Mouse (Mus musculus) forebrain, embryonic 13.5 days (tissue): Measurements from ENCODE around the gene Vti1a. TPM values are rescaled to one million over a fixed set of nuclear protein-coding genes. Genes with fewer than 3 reads are reported as not detected.

Experiments
- ATAC-seq: fragments of 200-750 bp; cut with Nextera tagmentation; 2 replicates; pipeline ENCODE4 v1.8.0; 2017
- H3K27ac ChIP-seq: fragments of 300-500 bp; sonication (generic); 2 replicates; pipeline ENCODE4 v1.5.1; 2015; ENCODE audit warnings: inconsistent platforms, mild to moderate bottlenecking, moderate library complexity
- H3K27me3 ChIP-seq: fragments of 300-500 bp; sonication (generic); 2 replicates; pipeline ENCODE4 v1.6.1; 2015; ENCODE audit warnings: mild to moderate bottlenecking, inconsistent platforms
- H3K36me3 ChIP-seq: fragments of 300-500 bp; sonication (generic); 2 replicates; pipeline ENCODE4 v1.6.1; 2015; ENCODE audit warnings: mild to moderate bottlenecking, inconsistent platforms; ENCODE audit not compliant: poor library complexity, severe bottlenecking
- H3K4me1 ChIP-seq: fragments of 300-500 bp; sonication (generic); 2 replicates; pipeline ENCODE4 v1.6.1; 2015; ENCODE audit warnings: inconsistent platforms
- H3K4me2 ChIP-seq: fragments of 300-500 bp; sonication (generic); 2 replicates; pipeline ENCODE4 v1.6.1; 2015; ENCODE audit warnings: inconsistent platforms, mild to moderate bottlenecking, moderate library complexity
- H3K4me3 ChIP-seq: fragments of 300-500 bp; sonication (generic); 2 replicates; pipeline ENCODE4 v1.5.1; 2015; ENCODE audit warnings: mild to moderate bottlenecking, inconsistent platforms
- H3K9ac ChIP-seq: fragments of 300-500 bp; sonication (generic); 2 replicates; pipeline ENCODE4 v1.6.1; 2015; ENCODE audit warnings: mild to moderate bottlenecking, inconsistent platforms
- H3K9me3 ChIP-seq: fragments of 300-500 bp; sonication (generic); replicated peaks from 2 replicates; pipeline ENCODE4 v1.6.1; 2016; ENCODE audit warnings: inconsistent platforms
- WGBS: fragments of 180-500 bp; shearing (Covaris S2); methylation state at CpG from one replicate; pipeline ENCODE4 v1.1.7; 2015; 5-methylcytosine and 5-hydroxymethylcytosine counted together
- polyA plus RNA-seq: library from polyadenylated mRNA; unstranded; fragments of >200 nt; fragmentation: Nextera tagmentation; extraction: Ambion mirVana; gene quantifications from 2 replicates; pipeline ENCODE4 v1.2.1, GENCODE M21; 2015

Vti1a gene
- polyA plus RNA-seq, 1 experiment from 2014 or later, result 25.8 TPM

GRCm38 (mm10) chr19:55340521-55340920 is 24.4 kb downstream of the Vti1a start:
- Histone ChIP-seq H3K4me2 (no peak overlapping the region), H3K27ac (no peak overlapping the region), H3K4me1 (peaks cover 6% of the 10 kb centered on the region; the same call in 1 of the 2 replicates), H3K4me3 (no peak overlapping the region), H3K36me3 (no peaks in the 10 kb centered on the region), H3K9me3 (no peaks in the 10 kb centered on the region), H3K9ac (no peak overlapping the region), H3K27me3 (no peaks in the 10 kb centered on the region)
- 85% methylated on average over 6 of the region's 6 CpGs for WGBS
- ATAC-seq, result no peak

- H3K4me1 ChIP-seq, result peaks cover 5% of the 10 kb centered on the region; the same call in 1 of the 2 replicates
- no peak for ATAC-seq
- H3K9ac ChIP-seq, result no peak overlapping the region
- no peak overlapping the region for H3K4me2 ChIP-seq
- no peak overlapping the region for H3K4me3 ChIP-seq
- H3K36me3 ChIP-seq, result no peaks in the 10 kb centered on the region
- no peak overlapping the region for H3K27ac ChIP-seq
- no peaks in the 10 kb centered on the region for H3K27me3 ChIP-seq
- WGBS, result 77% methylated on average over 3 of the region's 3 CpGs
- H3K9me3 ChIP-seq, result no peaks in the 10 kb centered on the region
Measured at GRCm38 (mm10) chr19:55341377-55341776, 25.3 kb downstream of the Vti1a start.

- H3K4me3 ChIP-seq, result no peak overlapping the region
- no peaks in the 10 kb centered on the region for H3K4me1 ChIP-seq
- H3K9ac ChIP-seq, result no peak overlapping the region
- no peaks in the 10 kb centered on the region for H3K9me3 ChIP-seq
- WGBS, result 95% methylated on average over 7 of the region's 7 CpGs
- no peaks in the 10 kb centered on the region for H3K27me3 ChIP-seq
- ATAC-seq, result no peak
- H3K4me2 ChIP-seq, result no peak overlapping the region
- no peak overlapping the region for H3K27ac ChIP-seq
- no peaks in the 10 kb centered on the region for H3K36me3 ChIP-seq
Measured at GRCm38 (mm10) chr19:55342423-55342822, 26.3 kb downstream of the Vti1a start.

- Histone ChIP-seq H3K9ac (no peak overlapping the region), H3K4me3 (no peak overlapping the region), H3K9me3 (no peaks in the 10 kb centered on the region), H3K4me1 (no peaks in the 10 kb centered on the region), H3K27ac (no peak overlapping the region), H3K4me2 (no peak overlapping the region), H3K36me3 (no peaks in the 10 kb centered on the region), H3K27me3 (no peaks in the 10 kb centered on the region)
- ATAC-seq, result no peak
- WGBS, result 90% methylated on average over 9 of the region's 9 CpGs
Measured at GRCm38 (mm10) chr19:55343274-55343673, 27.2 kb downstream of the Vti1a start.

- Histone ChIP-seq H3K36me3 (no peaks in the 10 kb centered on the region), H3K9me3 (no peaks in the 10 kb centered on the region), H3K27ac (no peak overlapping the region), H3K9ac (no peak overlapping the region), H3K4me3 (no peak overlapping the region), H3K4me1 (peaks cover 9% of the 10 kb centered on the region; the same call in 1 of the 2 replicates), H3K4me2 (no peak overlapping the region), H3K27me3 (no peaks in the 10 kb centered on the region)
- no peak for ATAC-seq
- WGBS, result 91% methylated on average over 3 of the region's 3 CpGs
Measured at GRCm38 (mm10) chr19:55348187-55348586, 32.1 kb downstream of the Vti1a start.

GRCm38 (mm10) chr19:55350673-55351378 is 34.7 kb downstream of the Vti1a start:
- no peak overlapping the region for H3K27ac ChIP-seq
- 74% methylated on average over 9 of the region's 9 CpGs for WGBS
- no peak for ATAC-seq
- no peaks in the 10 kb centered on the region for H3K9me3 ChIP-seq
- H3K27me3 ChIP-seq, result no peaks in the 10 kb centered on the region
- no peaks in the 10 kb centered on the region for H3K36me3 ChIP-seq
- no peak overlapping the region for H3K4me3 ChIP-seq
- no peak overlapping the region for H3K9ac ChIP-seq
- H3K4me2 ChIP-seq, result no peak overlapping the region
- H3K4me1 ChIP-seq, result peaks cover 9% of the 10 kb centered on the region; the same call in 1 of the 2 replicates

- no peak overlapping the region for H3K9ac ChIP-seq
- no peaks in the 10 kb centered on the region for H3K36me3 ChIP-seq
- ATAC-seq, result no peak
- H3K27ac ChIP-seq, result no peak overlapping the region
- no peaks in the 10 kb centered on the region for H3K27me3 ChIP-seq
- no peaks in the 10 kb centered on the region for H3K9me3 ChIP-seq
- H3K4me3 ChIP-seq, result no peak overlapping the region
- H3K4me1 ChIP-seq, result no peaks in the 10 kb centered on the region
- whole genome bisulfite sequencing, result 91% methylated on average over 9 of the region's 9 CpGs
- no peak overlapping the region for H3K4me2 ChIP-seq
Measured at GRCm38 (mm10) chr19:55362606-55363005, 46.5 kb downstream of the Vti1a start.

GRCm38 (mm10) chr19:55369691-55370090 is 53.6 kb downstream of the Vti1a start:
- WGBS, result 29% methylated on average over 3 of the region's 3 CpGs
- Histone ChIP-seq H3K4me2 (no peak overlapping the region), H3K4me1 (peaks cover 10% of the 10 kb centered on the region), H3K27ac (no peak overlapping the region), H3K4me3 (no peak overlapping the region), H3K9ac (no peak overlapping the region), H3K9me3 (no peaks in the 10 kb centered on the region), H3K36me3 (no peaks in the 10 kb centered on the region), H3K27me3 (0 out of 2 replicates have a peak, but pooled peaks cover 15% of the 10 kb centered on the region)
- no peak for ATAC-seq

- ATAC-seq, result peak; percentile 77
- Histone ChIP-seq H3K36me3 (no peaks in the 10 kb centered on the region), H3K4me1 (peaks cover 35% of the 10 kb centered on the region), H3K4me3 (no peak overlapping the region), H3K27me3 (peaks cover 39% of the 10 kb centered on the region), H3K9ac (no peak overlapping the region), H3K27ac (no peak overlapping the region), H3K9me3 (no peaks in the 10 kb centered on the region), H3K4me2 (no peak overlapping the region)
- WGBS, result 25% methylated on average over 6 of the region's 6 CpGs
Measured at GRCm38 (mm10) chr19:55376331-55376730, 60.2 kb downstream of the Vti1a start.

GRCm38 (mm10) chr19:55377465-55377864 is 61.4 kb downstream of the Vti1a start:
- Histone ChIP-seq H3K9ac (no peak overlapping the region), H3K4me3 (no peak overlapping the region), H3K9me3 (no peaks in the 10 kb centered on the region), H3K36me3 (no peaks in the 10 kb centered on the region), H3K4me2 (no peak overlapping the region), H3K27me3 (peaks cover 50% of the 10 kb centered on the region), H3K27ac (no peak overlapping the region), H3K4me1 (peaks cover 43% of the 10 kb centered on the region)
- WGBS, result 95% methylated on average over 4 of the region's 4 CpGs
- no peak for ATAC-seq

- Histone ChIP-seq H3K4me3 (no peak overlapping the region), H3K4me1 (peaks cover 43% of the 10 kb centered on the region), H3K4me2 (no peak overlapping the region), H3K9ac (no peak overlapping the region), H3K27ac (no peak overlapping the region), H3K9me3 (no peaks in the 10 kb centered on the region), H3K27me3 (peaks cover 50% of the 10 kb centered on the region), H3K36me3 (no peaks in the 10 kb centered on the region)
- WGBS, result 59% methylated on average over 2 of the region's 2 CpGs
- ATAC-seq, result no peak
Measured at GRCm38 (mm10) chr19:55378884-55379283, 62.8 kb downstream of the Vti1a start.

GRCm38 (mm10) chr19:55380764-55381163 is 64.7 kb downstream of the Vti1a start:
- H3K36me3 ChIP-seq, result no peaks in the 10 kb centered on the region
- no peak overlapping the region for H3K27ac ChIP-seq
- H3K27me3 ChIP-seq, result peaks cover 62% of the 10 kb centered on the region
- peak; percentile 52; the same call in 1 of the 2 replicates for ATAC-seq
- WGBS, result 3% methylated on average over 12 of the region's 12 CpGs
- H3K4me2 ChIP-seq, result peak overlapping the region; percentile 54
- peaks cover 47% of the 10 kb centered on the region for H3K4me1 ChIP-seq
- H3K4me3 ChIP-seq, result peak overlapping the region; percentile 21; the same call in 1 of the 2 replicates
- H3K9ac ChIP-seq, result no peak overlapping the region
- no peaks in the 10 kb centered on the region for H3K9me3 ChIP-seq

- H3K9ac ChIP-seq, result no peak overlapping the region
- H3K9me3 ChIP-seq, result no peaks in the 10 kb centered on the region
- no peaks in the 10 kb centered on the region for H3K36me3 ChIP-seq
- H3K4me3 ChIP-seq, result no peak overlapping the region
- H3K27me3 ChIP-seq, result peaks cover 68% of the 10 kb centered on the region
- H3K4me2 ChIP-seq, result peak overlapping the region; percentile 54
- H3K27ac ChIP-seq, result peak overlapping the region; percentile 32; the same call in 1 of the 2 replicates
- H3K4me1 ChIP-seq, result peaks cover 41% of the 10 kb centered on the region
- peak; percentile 63; the same call in 1 of the 2 replicates for ATAC-seq
- 25% methylated on average over 7 of the region's 7 CpGs for WGBS
Measured at GRCm38 (mm10) chr19:55381343-55381742, 65.2 kb downstream of the Vti1a start.
